ENCODE assay signal across 10 mouse cellular contexts in genomic region chr14:28958131-28959015, GRCm38 (mm10). TPM values are rescaled to one million over a fixed set of nuclear protein-coding genes. Genes with fewer than 3 reads are reported as not detected.
DNase-seq lines count a peak whose midpoint lies in the region; ATAC-seq lines count a peak whose summit lies in the region.
"Had no signal": no experiment of that assay in that cellular context is flagged by ENCODE, and none has a peak within 500 bp of the region (broad histone marks: within the 10 kb centered on the region; RNA-seq: fewer than 3 reads in every experiment).

No protein-coding gene starts in this region.

- H3K9me3 ChIP-seq in forebrain, embryonic 15.5 days, result no peaks in the 10 kb centered on the region
- no peaks in the 10 kb centered on the region for H3K9me3 ChIP-seq in neural tube, embryonic 14.5 days (ENCODE audit: control insufficient read depth, low read length)

- H3K27me3 ChIP-seq in forebrain, embryonic 15.5 days, result no peaks in the 10 kb centered on the region
- no peaks in the 10 kb centered on the region; the same call in 1 of the 2 replicates for H3K27me3 ChIP-seq in neural tube, embryonic 14.5 days (ENCODE audit: control insufficient read depth, insufficient read depth, low read length)
- H3K27me3 ChIP-seq: megakaryocyte, embryonic 14.5 days had no signal

- H3K4me1 ChIP-seq in forebrain, embryonic 15.5 days, result peaks cover 47% of the 10 kb centered on the region
- peaks cover 17% of the 10 kb centered on the region for H3K4me1 ChIP-seq in neural tube, embryonic 14.5 days (ENCODE audit: control insufficient read depth, insufficient read depth, low read length)
- H3K4me1 ChIP-seq: megakaryocyte, embryonic 14.5 days had no signal

- H3K36me3 ChIP-seq in forebrain, embryonic 15.5 days, result no peaks in the 10 kb centered on the region
- H3K36me3 ChIP-seq in neural tube, embryonic 14.5 days (ENCODE audit: control insufficient read depth, insufficient read depth, low read length), result no peaks in the 10 kb centered on the region

- ATAC-seq in frontal cortex, adult (ENCODE audit: low TSS enrichment), result peak; percentile 71
- ATAC-seq in forebrain, embryonic 15.5 days (replicated peaks), result peak; percentile 89
- peak; percentile 88 for ATAC-seq in neural tube, embryonic 14.5 days (ENCODE audit: low read depth)

- no peak overlapping the region for H3K4me2 ChIP-seq in forebrain, embryonic 15.5 days (replicated peaks)
- H3K4me2 ChIP-seq in neural tube, embryonic 14.5 days (ENCODE audit: low read depth, low read length), result no peak overlapping the region

- WGBS in forebrain, embryonic 15.5 days, result 10% methylated on average over 6 of the region's 6 CpGs
- 17% methylated on average over 6 of the region's 6 CpGs for WGBS in neural tube, embryonic 14.5 days

- no peak for DNase-seq in frontal cortex, postnatal 36 days (ENCODE audit: low spot score in 2 of 2)
- DNase-seq in cerebellum, adult 11-12 months, result peak; percentile 89
- DNase-seq in layer of hippocampus, postnatal 10 days (ENCODE audit: low spot score in 2 of 2), result peak; percentile 76 to 81
- DNase-seq in thymus, adult 18-20 months, result no peak
- no peak for DNase-seq in adrenal gland, postnatal 36 days

- no peak overlapping the region for H3K4me3 ChIP-seq in forebrain, embryonic 15.5 days
- H3K4me3 ChIP-seq in neural tube, embryonic 14.5 days (ENCODE audit: low read depth, low read length), result no peak overlapping the region
- H3K4me3 ChIP-seq: megakaryocyte, embryonic 14.5 days had no signal

- peak overlapping the region; percentile 88 for H3K27ac ChIP-seq in forebrain, embryonic 15.5 days (replicated peaks)
- peak overlapping the region; percentile 69 for H3K27ac ChIP-seq in neural tube, embryonic 14.5 days (ENCODE audit: low read depth, low read length)

- no peak overlapping the region for H3K9ac ChIP-seq in forebrain, embryonic 15.5 days (replicated peaks)
- H3K9ac ChIP-seq in neural tube, embryonic 14.5 days (replicated peaks; ENCODE audit: low read depth, low read length), result no peak overlapping the region

RNA-seq across cellular contexts. Expression of gene Lrtm1, which starts 59.6 kb away (rescaled TPM):
- 0.18 and 0.33 TPM in 2 replicates for polyA plus RNA-seq in forebrain, embryonic 15.5 days (2015; fragmentation: Nextera tagmentation; extraction: Ambion mirVana)
- not detected for total RNA-seq in layer of hippocampus, postnatal 10 days (2021)
- polyA plus RNA-seq in neural tube, embryonic 14.5 days (2014; fragmentation: Nextera tagmentation; extraction: Ambion mirVana), result 0.54 and 0.68 TPM in 2 replicates
- not detected for total RNA-seq in adrenal gland, postnatal 36 days (2021)
- polyA plus RNA-seq: cortical plate, adult 2 months had no signal

Comparison
In these comparisons a context has a peak if more than half of its experiments do, and no peak if none do; other contexts are left out.
1. DNase-seq: peak in cerebellum, adult 11-12 months (single experiment) and layer of hippocampus, postnatal 10 days (2 of 2); none in frontal cortex, postnatal 36 days (0 of 2), thymus, adult 18-20 months (0 of 2) and adrenal gland, postnatal 36 days (0 of 2).
2. Peak in every context shown above with its lines, with median percentiles within 50 percentile points of each other: ATAC-seq.